Mouse (Mus musculus) liver, embryonic 14.5 days (tissue): ENCODE results near the gene Ccl24. TPM values are rescaled to one million over a fixed set of nuclear protein-coding genes. Genes with fewer than 3 reads are reported as not detected.
"Not testable (repeated sequence)": the region's sequence is repeated elsewhere in the genome, so short reads cannot be mapped to it uniquely, and the experiment has no call there.

Experiments used
- ATAC-seq: fragments of 200-750 bp; cut with Nextera tagmentation; 2 replicates; pipeline ENCODE4 v1.8.0; 2017; ENCODE audit warnings: moderate number of reproducible peaks, mild to moderate bottlenecking, moderate library complexity; ENCODE audit not compliant: insufficient read depth
- DNase-seq, 3 experiments: peaks; one replicate each; pipeline ENCODE4 v3.0.0-alpha.2; 2012 to 2013; ENCODE audit warnings: low read depth in 3 of 3, low spot score in 3 of 3
- H3K27ac ChIP-seq: fragments of 300-500 bp; sonication (generic); 2 replicates; pipeline ENCODE4 v1.5.1; 2014; ENCODE audit warnings: moderate library complexity, mild to moderate bottlenecking, control low read depth, inconsistent platforms
- H3K27me3 ChIP-seq: fragments of 300-500 bp; sonication (generic); 2 replicates; pipeline ENCODE4 v1.6.1; 2014; ENCODE audit warnings: mild to moderate bottlenecking, low read length, moderate library complexity; ENCODE audit not compliant: control insufficient read depth, insufficient read depth
- H3K36me3 ChIP-seq: fragments of 300-500 bp; sonication (generic); replicated peaks from 2 replicates; pipeline ENCODE4 v1.6.1; 2014; ENCODE audit warnings: low read depth; ENCODE audit not compliant: control insufficient read depth, insufficient read depth
- H3K4me1 ChIP-seq, 2 experiments: fragments of 200-500 bp in 1 of 2; fragments of 300-500 bp in 1 of 2; sonication (generic) in 1 of 2; replicated peaks; 2 replicates each; pipeline ENCODE4 v1.6.1; 2012 to 2014; ENCODE audit warnings: antibody characterized with exemption in 1 of 2, inconsistent platforms in 1 of 2, low read length in 1 of 2; ENCODE audit not compliant: control insufficient read depth in 2 of 2, insufficient read depth in 2 of 2
- H3K4me2 ChIP-seq: fragments of 300-500 bp; sonication (generic); 2 replicates; pipeline ENCODE4 v1.6.1; 2014; ENCODE audit warnings: low read depth, mild to moderate bottlenecking, control low read depth, moderate library complexity
- H3K4me3 ChIP-seq, 2 experiments: fragments of 200-500 bp in 1 of 2; fragments of 300-500 bp in 1 of 2; sonication (generic) in 1 of 2; 2 replicates each; pipeline ENCODE4 v1.5.1; 2012 to 2014; ENCODE audit warnings: low read depth in 2 of 2, low read length in 2 of 2, mild to moderate bottlenecking in 2 of 2, control low read depth in 1 of 2, inconsistent platforms in 1 of 2, moderate library complexity in 1 of 2; ENCODE audit not compliant: insufficient read depth in 1 of 2
- H3K9ac ChIP-seq: fragments of 300-500 bp; sonication (generic); replicated peaks from 2 replicates; pipeline ENCODE4 v1.6.1; 2014; ENCODE audit warnings: mild to moderate bottlenecking, control low read depth, moderate library complexity
- H3K9me3 ChIP-seq: fragments of 300-500 bp; sonication (generic); 2 replicates; pipeline ENCODE4 v1.6.1; 2016; ENCODE audit warnings: low read length, mixed read lengths; ENCODE audit not compliant: control insufficient read depth
- CTCF ChIP-seq: IDR thresholded peaks from 2 replicates; pipeline ENCODE4 v1.5.1; 2016; ENCODE audit warnings: antibody characterized with exemption, low read depth, control low read depth
- EP300 ChIP-seq: IDR thresholded peaks from 2 replicates; pipeline ENCODE4 v1.6.1; 2016; ENCODE audit warnings: antibody characterized with exemption, low read depth
- whole genome bisulfite sequencing: fragments of 180-500 bp; shearing (Covaris S2); extraction: QIAGEN DNeasy Blood & Tissue Kit; methylation state at CpG from one replicate; pipeline ENCODE4 v1.1.7; 2014; ENCODE audit not compliant: insufficient replicate concordance; 5-methylcytosine and 5-hydroxymethylcytosine counted together
- polyA plus RNA-seq, 2 experiments: library from polyadenylated mRNA; depleted of rRNA in 1 of 2; stranded (reverse) in 1 of 2; unstranded in 1 of 2; fragments of >200 nt; fragmentation: Nextera tagmentation in 1 of 2; extraction: Ambion mirVana in 1 of 2; gene quantifications; 2 replicates each; pipeline versions ENCODE4 v1.2.1 to v1.2.3; 2012 to 2014

Ccl24 gene
- polyA plus RNA-seq, 2 experiments: 11.8 to 14.4 TPM

DNA sequence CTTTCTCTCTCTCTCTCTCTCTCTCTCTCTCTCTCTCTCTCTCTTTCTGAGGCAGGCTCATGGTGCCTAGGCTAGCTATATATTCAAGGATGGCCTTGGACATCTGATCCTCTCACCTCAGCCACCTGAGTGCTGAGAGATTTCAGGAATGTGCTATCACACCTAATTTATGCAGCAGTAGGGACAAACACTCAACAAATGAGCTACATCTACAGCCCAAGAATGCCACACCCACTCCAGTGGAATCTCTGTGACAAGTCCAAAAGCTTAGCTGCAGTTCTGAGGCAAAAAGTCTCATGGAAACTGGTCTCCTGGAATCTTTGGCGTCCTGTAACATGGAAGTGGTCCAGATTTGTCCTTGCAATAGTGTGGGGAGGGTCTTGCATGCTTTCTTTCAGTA is 34.7 kb upstream of the Ccl24 start:
- Histone ChIP-seq H3K27ac (no peak overlapping the region), H3K4me2 (no peak overlapping the region)
- whole genome bisulfite sequencing: 23% methylated on average over 1 of the region's 1 CpGs

DNA sequence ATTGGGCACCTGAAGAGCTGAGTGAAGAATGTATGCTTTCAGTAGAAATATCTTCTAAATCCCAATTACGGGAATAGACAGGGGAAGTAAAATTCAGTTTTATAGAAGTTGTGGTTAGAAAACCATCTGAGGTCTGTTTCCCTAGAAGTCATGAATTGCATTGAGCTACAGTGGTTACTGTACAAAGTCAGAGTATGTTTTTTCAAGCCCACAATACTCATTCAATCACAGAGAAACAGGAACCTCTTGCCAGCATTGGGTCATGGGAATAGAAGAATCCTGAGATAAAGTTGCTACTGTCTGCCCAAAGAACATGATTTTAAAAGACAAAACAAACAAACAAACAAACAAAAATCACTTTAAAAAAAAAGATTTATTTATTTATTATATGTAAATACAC is 33.9 kb upstream of the Ccl24 start:
- not testable (repeated sequence) for ATAC-seq, H3K4me2 ChIP-seq, H3K9ac ChIP-seq, H3K9me3 ChIP-seq, H3K4me1 ChIP-seq, H3K36me3 ChIP-seq, DNase-seq, H3K27me3 ChIP-seq, H3K4me3 ChIP-seq, H3K27ac ChIP-seq
- no CpG with 5 or more reads among the region's 1 CpGs for WGBS

More for the DNA sequence above, 34.7 kb upstream of the Ccl24 start:
- no peak overlapping the region for H3K9ac ChIP-seq
- ATAC-seq (no peak), DNase-seq (no peak)
- peaks cover 0 to 3% of the 10 kb centered on the region in 2 experiments; a peak in 2 of 4 replicates for H3K4me1 ChIP-seq
- H3K36me3 ChIP-seq: no peaks in the 10 kb centered on the region
- peaks cover 3% of the 10 kb centered on the region; the same call in 1 of the 2 replicates for H3K9me3 ChIP-seq
- H3K27me3 ChIP-seq: no peaks in the 10 kb centered on the region
- no peak for TF ChIP-seq EP300
- TF ChIP-seq CTCF: no peak
- no peak overlapping the region for H3K4me3 ChIP-seq

DNA sequence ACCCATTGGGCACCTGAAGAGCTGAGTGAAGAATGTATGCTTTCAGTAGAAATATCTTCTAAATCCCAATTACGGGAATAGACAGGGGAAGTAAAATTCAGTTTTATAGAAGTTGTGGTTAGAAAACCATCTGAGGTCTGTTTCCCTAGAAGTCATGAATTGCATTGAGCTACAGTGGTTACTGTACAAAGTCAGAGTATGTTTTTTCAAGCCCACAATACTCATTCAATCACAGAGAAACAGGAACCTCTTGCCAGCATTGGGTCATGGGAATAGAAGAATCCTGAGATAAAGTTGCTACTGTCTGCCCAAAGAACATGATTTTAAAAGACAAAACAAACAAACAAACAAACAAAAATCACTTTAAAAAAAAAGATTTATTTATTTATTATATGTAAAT is 31.8 kb upstream of the Ccl24 start:
- H3K4me2 ChIP-seq, H3K9ac ChIP-seq, H3K4me1 ChIP-seq, H3K27me3 ChIP-seq, ATAC-seq, H3K36me3 ChIP-seq, H3K9me3 ChIP-seq, H3K27ac ChIP-seq, DNase-seq, H3K4me3 ChIP-seq: not testable (repeated sequence)
- no CpG with 5 or more reads among the region's 1 CpGs for WGBS

DNA sequence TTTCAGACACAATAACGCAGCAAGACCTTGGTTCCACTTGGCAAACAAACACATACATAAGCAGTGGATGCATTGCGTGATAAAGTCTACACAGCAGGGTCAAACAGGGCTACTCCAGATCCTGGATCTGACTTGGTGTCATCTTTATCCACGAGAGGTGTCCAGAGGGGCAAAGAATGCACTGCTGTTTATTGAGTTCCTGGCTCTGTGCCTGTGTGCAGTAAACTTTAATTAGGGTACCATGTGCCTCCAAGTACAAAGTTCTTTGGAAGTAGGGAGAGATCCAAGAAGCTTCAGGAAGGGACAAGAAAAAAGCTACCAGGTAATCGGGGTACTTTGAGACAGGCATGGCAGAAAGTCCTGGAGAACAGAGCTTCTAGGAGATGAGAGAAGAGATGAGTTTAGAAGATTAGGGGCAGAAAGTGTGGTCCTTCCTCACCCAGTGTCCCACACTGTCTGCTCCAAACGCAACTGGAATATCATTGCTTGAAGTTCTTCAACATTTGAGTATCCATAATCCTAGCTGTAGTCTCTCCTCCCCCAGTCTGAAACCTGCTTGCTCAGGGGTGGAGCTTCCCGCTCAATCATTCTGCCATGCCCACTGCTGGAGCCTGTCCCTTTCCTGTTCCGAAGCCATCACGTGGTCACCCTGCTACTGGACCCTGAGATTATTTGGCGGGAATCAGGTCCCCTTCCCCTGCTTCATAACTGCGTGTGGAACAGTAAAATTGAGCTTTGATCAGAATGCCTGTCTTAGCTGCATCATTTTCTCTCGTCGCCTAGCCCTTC is 17.3 kb upstream of the Ccl24 start:
- Histone ChIP-seq H3K4me1 (no peaks in the 10 kb centered on the region), H3K4me3 (no peak overlapping the region), H3K27me3 (no peaks in the 10 kb centered on the region), H3K27ac (no peak overlapping the region), H3K36me3 (no peaks in the 10 kb centered on the region), H3K9ac (no peak overlapping the region), H3K4me2 (no peak overlapping the region), H3K9me3 (no peaks in the 10 kb centered on the region)
- WGBS: 54% methylated on average over 12 of the region's 12 CpGs
- ATAC-seq: no peak
- TF ChIP-seq EP300 (no peak), CTCF (no peak)
- DNase-seq: no peak

DNA sequence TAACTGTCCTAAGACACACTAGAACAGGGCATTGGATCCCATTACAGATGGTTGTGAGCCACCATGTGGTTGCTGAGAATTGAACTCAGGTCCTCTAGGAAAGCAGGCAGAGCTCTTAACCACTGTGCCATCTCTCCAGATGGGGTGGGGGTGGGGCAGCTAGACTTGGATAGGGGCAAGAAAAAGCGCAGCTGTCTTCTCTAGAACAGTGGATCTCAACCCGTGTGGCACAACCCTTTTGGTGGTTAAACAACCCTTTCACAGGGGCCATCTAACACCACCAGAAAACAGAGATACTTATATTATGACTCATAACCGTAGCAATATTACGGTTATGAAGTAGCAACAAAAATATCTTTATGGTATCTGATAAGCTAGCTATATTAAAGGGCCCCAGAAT is 14.9 kb upstream of the Ccl24 start:
- no peak for ATAC-seq
- no peak overlapping the region for H3K27ac ChIP-seq
- H3K27me3 ChIP-seq: no peaks in the 10 kb centered on the region
- no peaks in the 10 kb centered on the region for H3K4me1 ChIP-seq
- WGBS: 69% methylated on average over 4 of the region's 4 CpGs
- no peak overlapping the region for H3K4me2 ChIP-seq
- H3K9ac ChIP-seq: no peak overlapping the region
- no peaks in the 10 kb centered on the region for H3K9me3 ChIP-seq
- no peak overlapping the region for H3K4me3 ChIP-seq
- no peak for DNase-seq
- no peaks in the 10 kb centered on the region for H3K36me3 ChIP-seq
- TF ChIP-seq CTCF: no peak
